Mouse (Mus musculus): Measurements from ENCODE around the gene Gm10770. TPM values are rescaled to one million over a fixed set of nuclear protein-coding genes. Genes with fewer than 3 reads are reported as not detected.

Gene Gm10770
- not detected in 2 replicates for polyA plus RNA-seq (2012; rRNA removed)

GRCm38 (mm10) chr2:150179579-150179978 lies at the start of gene Gm10770:
Gene Gm10770, minus strand, starts transcription at chr2:150179679.

GRCm38 (mm10) chr2:150217600-150218362 lies 38.3 kb upstream of the Gm10770 start, which contains the start of gene Zfp937:
Gene Zfp937, plus strand, starts transcription at chr2:150218073.

GRCm38 (mm10) chr2:150181570-150181999 lies 2.1 kb upstream of the Gm10770 start, which contains the start of gene Gm14139:
Gene Gm14139, plus strand, starts transcription at chr2:150181755.

DNA sequence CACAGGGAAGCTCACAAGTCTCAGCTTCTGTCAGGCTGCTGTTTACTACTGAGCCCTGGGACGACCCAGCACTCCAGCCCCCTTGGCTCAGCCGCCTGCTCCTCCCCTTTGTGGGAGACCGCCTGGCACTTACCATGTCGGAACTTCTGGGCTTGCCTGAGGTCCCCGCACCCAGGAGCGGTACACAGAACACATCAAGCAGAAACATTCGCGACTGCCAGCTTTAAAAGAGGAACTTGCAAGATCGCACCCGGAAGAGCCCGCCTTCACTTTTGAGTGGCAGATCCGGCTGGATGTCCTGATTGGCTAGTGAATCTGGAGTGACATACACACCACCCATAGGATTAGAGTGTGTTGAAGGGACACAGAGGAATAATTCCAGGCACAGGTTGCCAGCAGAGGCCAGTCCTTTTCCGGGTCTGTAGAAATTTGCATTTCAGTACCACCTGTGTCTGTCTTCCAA lies 43.0 kb downstream of the Gm10770 start, which contains the start of gene Zfp120:
Zfp120 (minus strand) TSS at position 274 of the 463 bp plus-strand sequence.

Other genes starting within 250 kb of the Gm10770 start
- gene Zfp120, start 43.0 kb downstream of the Gm10770 start, polyA plus RNA-seq (2012; rRNA removed): 1.1 TPM in 2 replicates
- gene Gm14139, start 2.1 kb upstream of the Gm10770 start, polyA plus RNA-seq (2012; rRNA removed): 0.02 and 0.03 TPM in 2 replicates
- gene Zfp937, start 38.4 kb upstream of the Gm10770 start, polyA plus RNA-seq (2012; rRNA removed): 0.24 TPM in 2 replicates
- 0.70 and 0.81 TPM in 2 replicates for gene Gm21994, start 75.9 kb upstream of the Gm10770 start, polyA plus RNA-seq (2012; rRNA removed)
- gene Gm14124, start 77.8 kb upstream of the Gm10770 start, polyA plus RNA-seq (2012; rRNA removed): not detected in 2 replicates
- gene Gm10130, start 144.0 kb upstream of the Gm10770 start, polyA plus RNA-seq (2012; rRNA removed): not detected in 2 replicates
- gene 3300002I08Rik, start 183.1 kb upstream of the Gm10770 start, polyA plus RNA-seq (2012; rRNA removed): 0.38 and 0.47 TPM in 2 replicates